25 mouse cellular contexts compared by ENCODE assay signal in the genomic region with DNA sequence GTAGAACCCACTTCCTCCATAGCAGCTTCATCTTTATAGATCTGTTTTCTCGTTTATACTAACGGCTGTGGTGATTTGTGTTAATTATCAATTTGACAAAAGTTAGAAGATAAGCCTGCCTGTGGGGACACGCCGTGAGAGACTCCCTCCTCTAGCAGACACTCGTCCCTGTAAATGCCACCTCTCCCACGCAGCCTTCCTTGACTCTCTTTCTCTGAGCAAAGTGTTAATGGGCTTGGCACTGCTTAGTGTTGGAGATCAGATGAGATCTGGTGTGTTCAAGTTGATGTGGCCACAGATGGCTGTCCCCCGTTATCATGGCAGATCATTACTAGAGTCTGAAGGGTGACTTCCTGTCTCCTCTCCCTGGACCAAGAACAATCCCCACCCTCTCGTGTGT.
DNase-seq lines count a peak whose midpoint lies in the region; ATAC-seq and TF ChIP-seq lines count a peak whose summit lies in the region.
"Had no signal": no experiment of that assay in that cellular context is flagged by ENCODE, and none has a peak within 500 bp of the region (broad histone marks: within the 10 kb centered on the region; RNA-seq: fewer than 3 reads in every experiment).

No protein-coding gene starts in this region.

- no peak for ATAC-seq in intestine, embryonic 16.5 days
- ATAC-seq: CD4-positive, CD25-positive, alpha-beta regulatory T cell, adult 4 months; forebrain, embryonic 14.5 days; forebrain, postnatal 0 days had no signal

- H3K9me3 ChIP-seq in intestine, embryonic 16.5 days (ENCODE audit: control insufficient read depth, low read length), result no peaks in the 10 kb centered on the region
- H3K9me3 ChIP-seq: embryonic facial prominence, embryonic 10.5 days; embryonic facial prominence, embryonic 13.5 days; heart, embryonic 10.5 days; heart, embryonic 13.5 days; hindbrain, embryonic 12.5 days; hindbrain, embryonic 15.5 days had no signal

- no peak overlapping the region for H3K27ac ChIP-seq in left cerebral cortex, adult 2 months
- no peak overlapping the region for H3K27ac ChIP-seq in intestine, embryonic 16.5 days (ENCODE audit: low read length)
- H3K27ac ChIP-seq: embryonic facial prominence, embryonic 10.5 days; embryonic facial prominence, embryonic 13.5 days; heart, adult 2 months; heart, embryonic 10.5 days; heart, embryonic 13.5 days; hindbrain, embryonic 12.5 days; hindbrain, embryonic 15.5 days had no signal

- WGBS in intestine, embryonic 16.5 days, result 72% methylated on average over 8 of the region's 8 CpGs

- no peak overlapping the region for H3K4me3 ChIP-seq in left cerebral cortex, adult 2 months
- no peak overlapping the region for H3K4me3 ChIP-seq in intestine, embryonic 16.5 days (ENCODE audit: low read length)
- H3K4me3 ChIP-seq: embryonic facial prominence, embryonic 10.5 days; embryonic facial prominence, embryonic 13.5 days; erythroblast, embryonic 14.5 days; heart, adult 2 months; heart, embryonic 10.5 days; heart, embryonic 13.5 days; hindbrain, embryonic 12.5 days; hindbrain, embryonic 15.5 days had no signal

- intact Hi-C loops in left cerebral cortex, adult 2 months (cut with DNase I), result no loop called here

- DNase-seq in frontal cortex, postnatal 36 days (ENCODE audit: low spot score in 2 of 2), result peak; percentile 31 to 53
- DNase-seq in frontal cortex, postnatal 14 days (ENCODE audit: low spot score in 2 of 2), result no peak
- peak; percentile 27 to 59 for DNase-seq in left cerebral cortex, adult 9 months (ENCODE audit: low spot score in 2 of 2)
- no peak for DNase-seq in left cerebral cortex, adult 2 months (ENCODE audit: extremely low spot score in 1 of 2, low spot score in 2 of 2)
- peak; percentile 74 for DNase-seq in brain, adult 2 months (ENCODE audit: low read depth, low spot score)
- DNase-seq: adrenal gland, adult 2 months; adrenal gland, postnatal 14 days; cerebellum, adult 11-12 months; cerebellum, adult 8-10 months; cerebellum, postnatal 36 days; embryo, embryonic 11 days; forebrain, postnatal 0 days; gastrocnemius, postnatal 25 days; heart, postnatal 14 days had no signal

- no peaks in the 10 kb centered on the region for H3K27me3 ChIP-seq in intestine, embryonic 16.5 days (replicated peaks; ENCODE audit: control insufficient read depth, insufficient read depth, low read length)
- H3K27me3 ChIP-seq: embryonic facial prominence, embryonic 13.5 days; hindbrain, embryonic 12.5 days; hindbrain, embryonic 15.5 days had no signal

- H3K4me1 ChIP-seq in intestine, embryonic 16.5 days (ENCODE audit: control insufficient read depth, insufficient read depth, low read length), result no peaks in the 10 kb centered on the region
- H3K4me1 ChIP-seq: embryonic facial prominence, embryonic 10.5 days; embryonic facial prominence, embryonic 13.5 days; heart, embryonic 10.5 days; heart, embryonic 13.5 days had no signal

- no peak overlapping the region for H3K4me2 ChIP-seq in intestine, embryonic 16.5 days (ENCODE audit: low read depth, low read length)
- H3K4me2 ChIP-seq: embryonic facial prominence, embryonic 13.5 days; heart, embryonic 13.5 days; hindbrain, embryonic 12.5 days; hindbrain, embryonic 15.5 days had no signal

- TF ChIP-seq CTCF in left cerebral cortex, adult 2 months (IDR thresholded peaks at IDR 0.05), result no peak

- no peaks in the 10 kb centered on the region for H3K36me3 ChIP-seq in intestine, embryonic 16.5 days (ENCODE audit: control insufficient read depth, insufficient read depth, low read length)
- H3K36me3 ChIP-seq: embryonic facial prominence, embryonic 10.5 days; embryonic facial prominence, embryonic 13.5 days; heart, embryonic 10.5 days; heart, embryonic 13.5 days; hindbrain, embryonic 12.5 days; hindbrain, embryonic 15.5 days had no signal

- no peak overlapping the region for H3K9ac ChIP-seq in intestine, embryonic 16.5 days (ENCODE audit: low read depth, low read length)
- H3K9ac ChIP-seq: embryonic facial prominence, embryonic 13.5 days; forebrain, postnatal 0 days; heart, embryonic 13.5 days; hindbrain, embryonic 12.5 days; hindbrain, embryonic 15.5 days had no signal

Comparison
In these comparisons a context has a peak if more than half of its experiments do, and no peak if none do; other contexts are left out.
1. DNase-seq: peak in frontal cortex, postnatal 36 days (2 of 2), left cerebral cortex, adult 9 months (2 of 2) and brain, adult 2 months (single experiment); none in frontal cortex, postnatal 14 days (0 of 2) and left cerebral cortex, adult 2 months (0 of 2).